13 mouse cellular contexts compared by ENCODE assay signal in the genomic region with DNA sequence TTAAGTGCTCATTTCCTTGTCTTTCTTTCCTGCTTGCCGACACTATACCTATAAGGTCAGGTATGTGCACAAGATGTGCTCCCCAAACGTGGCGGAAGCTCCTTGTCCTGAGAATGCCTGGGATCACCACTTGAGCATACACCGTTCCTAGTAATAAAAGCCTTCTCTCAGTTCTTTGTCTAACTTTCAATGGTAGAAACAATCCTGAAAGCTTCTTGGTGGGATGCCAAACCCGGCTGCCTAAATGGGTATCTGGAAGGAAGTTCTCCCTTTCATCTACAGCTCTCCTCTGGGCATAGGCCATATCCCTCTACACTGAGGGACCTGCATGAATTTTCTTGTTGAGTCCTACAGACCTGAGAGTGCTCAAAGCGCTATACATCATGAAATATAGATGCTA.
DNase-seq lines count a peak whose midpoint lies in the region; ATAC-seq lines count a peak whose summit lies in the region.
"Had no signal": no experiment of that assay in that cellular context is flagged by ENCODE, and none has a peak within 500 bp of the region (broad histone marks: within the 10 kb centered on the region; RNA-seq: fewer than 3 reads in every experiment).

No protein-coding gene starts in this region.

- ATAC-seq in hindbrain, embryonic 16.5 days: no peak; the same call in 1 of the 2 replicates
- no peak for ATAC-seq in hindbrain, embryonic 11.5 days (ENCODE audit: low FRiP score)
- ATAC-seq: intestine, embryonic 16.5 days had no signal

- no peak overlapping the region for H3K4me3 ChIP-seq in hindbrain, embryonic 16.5 days (ENCODE audit: low read length)
- H3K4me3 ChIP-seq in hindbrain, embryonic 11.5 days (ENCODE audit: low read depth, low read length): no peak overlapping the region
- H3K4me3 ChIP-seq: embryonic facial prominence, embryonic 12.5 days had no signal

- no peak overlapping the region for H3K27ac ChIP-seq in hindbrain, embryonic 16.5 days (ENCODE audit: low read depth, low read length)
- H3K27ac ChIP-seq in hindbrain, embryonic 11.5 days (ENCODE audit: low read depth, low read length): no peak overlapping the region
- H3K27ac ChIP-seq: embryonic facial prominence, embryonic 12.5 days had no signal

- no peaks in the 10 kb centered on the region for H3K27me3 ChIP-seq in hindbrain, embryonic 16.5 days (replicated peaks; ENCODE audit: control insufficient read depth, insufficient read depth, low read length)
- no peaks in the 10 kb centered on the region for H3K27me3 ChIP-seq in hindbrain, embryonic 11.5 days (ENCODE audit: control insufficient read depth, insufficient read depth, low read length)
- H3K27me3 ChIP-seq: CH12.LX; embryonic facial prominence, embryonic 12.5 days had no signal

- H3K9ac ChIP-seq in hindbrain, embryonic 16.5 days (ENCODE audit: low read depth, low read length): no peak overlapping the region
- no peak overlapping the region for H3K9ac ChIP-seq in hindbrain, embryonic 11.5 days (ENCODE audit: low read depth, low read length)
- H3K9ac ChIP-seq: embryonic facial prominence, embryonic 12.5 days had no signal

- no peaks in the 10 kb centered on the region for H3K9me3 ChIP-seq in hindbrain, embryonic 16.5 days (ENCODE audit: control insufficient read depth, low read length)
- H3K9me3 ChIP-seq in hindbrain, embryonic 11.5 days (ENCODE audit: control insufficient read depth, low read length): no peaks in the 10 kb centered on the region
- H3K9me3 ChIP-seq: embryonic facial prominence, embryonic 12.5 days had no signal

- H3K36me3 ChIP-seq in hindbrain, embryonic 16.5 days (ENCODE audit: control insufficient read depth, insufficient read depth, low read length): no peaks in the 10 kb centered on the region
- no peaks in the 10 kb centered on the region for H3K36me3 ChIP-seq in hindbrain, embryonic 11.5 days (ENCODE audit: control insufficient read depth, insufficient read depth, low read length)
- H3K36me3 ChIP-seq: embryonic facial prominence, embryonic 12.5 days had no signal

- no peaks in the 10 kb centered on the region for H3K4me1 ChIP-seq in hindbrain, embryonic 16.5 days (ENCODE audit: control insufficient read depth, insufficient read depth, low read depth, low read length)
- H3K4me1 ChIP-seq in hindbrain, embryonic 11.5 days (replicated peaks; ENCODE audit: control insufficient read depth, insufficient read depth, low read length): no peaks in the 10 kb centered on the region
- H3K4me1 ChIP-seq: embryonic facial prominence, embryonic 12.5 days had no signal

- H3K4me2 ChIP-seq in hindbrain, embryonic 16.5 days (ENCODE audit: low read length): 0 out of 2 replicates have a peak overlapping the region, but pooled peaks have one; percentile 10
- no peak overlapping the region for H3K4me2 ChIP-seq in hindbrain, embryonic 11.5 days (replicated peaks; ENCODE audit: low read depth, low read length)
- H3K4me2 ChIP-seq: embryonic facial prominence, embryonic 12.5 days had no signal

- DNase-seq in hindbrain, embryonic 11.5 days (ENCODE audit: low spot score): no peak
- peak; percentile 25 for DNase-seq in left cerebral cortex, postnatal 4 days
- DNase-seq in left cerebral cortex, postnatal 36 days (ENCODE audit: low spot score in 2 of 2): no peak
- DNase-seq in urinary bladder, postnatal 14 days (ENCODE audit: low spot score): peak; percentile 7
- DNase-seq in urinary bladder, adult 2 months (ENCODE audit: low spot score): no peak
- DNase-seq in right cerebral cortex, postnatal 4 days: peak; percentile 40
- DNase-seq in layer of hippocampus, adult 9-10 months (ENCODE audit: low spot score): no peak
- DNase-seq: adrenal gland, adult 8-10 months; liver had no signal

- whole genome bisulfite sequencing in hindbrain, embryonic 16.5 days: 40% methylated on average over 6 of the region's 6 CpGs
- WGBS in hindbrain, embryonic 11.5 days: 60% methylated on average over 6 of the region's 6 CpGs

- intact Hi-C loops in left cerebral cortex, postnatal 4 days (cut with DNase I): no loop called here
- intact Hi-C loops in left cerebral cortex, postnatal 36 days (cut with DNase I): no loop called here

Comparison
In these comparisons a context has a peak if more than half of its experiments do, and no peak if none do; other contexts are left out.
1. DNase-seq: peak in left cerebral cortex, postnatal 4 days (single experiment), urinary bladder, postnatal 14 days (single experiment) and right cerebral cortex, postnatal 4 days (single experiment); none in hindbrain, embryonic 11.5 days (single experiment), left cerebral cortex, postnatal 36 days (0 of 2), urinary bladder, adult 2 months (single experiment) and layer of hippocampus, adult 9-10 months (single experiment).